Mouse (Mus musculus) liver, adult 2 months (tissue): ENCODE measurements around the gene Luc7l2.

Source experiments
- CTCF ChIP-seq: fragments of 200-500 bp; IDR thresholded peaks from 2 replicates; pipeline ENCODE4 v1.5.1; 2011; ENCODE audit warnings: low read depth, low read length, control low read depth
- POLR2A ChIP-seq: fragments of 200-500 bp; IDR thresholded peaks from 2 replicates; pipeline ENCODE4 v1.6.1; 2011; ENCODE audit warnings: low read length, control low read depth; ENCODE audit not compliant: insufficient read depth; ENCODE audit errors: extremely low read depth

- TF ChIP-seq CTCF: no peak
- TF ChIP-seq POLR2A: no peak
Measured at GRCm38 (mm10) chr6:38512830-38513229, 38.3 kb upstream of the Luc7l2 start.
